Mouse (Mus musculus) ES-Bruce4 (cell line): ENCODE data around the gene Chadl.

Experiments used
- CTCF ChIP-seq: IDR thresholded peaks from one replicate; pipeline ENCODE4 v1.8.1; 2011; ENCODE audit warnings: low read depth, low read length
- EP300 ChIP-seq: IDR thresholded peaks from 2 replicates; pipeline ENCODE4 v1.6.1; 2011; ENCODE audit warnings: low read depth, low read length; ENCODE audit not compliant: insufficient read depth

GRCm38 (mm10) chr15:81697847-81698246, 760 bp upstream of the Chadl start:
- TF ChIP-seq CTCF (peak; percentile 28), EP300 (no peak)
